Mouse (Mus musculus): ENCODE measurements at regions not wholly inside any gene's neighbourhood (a gene's known extent, or its start where the extent isn't known, plus 50 kb on each side); places are given as distances from the start of the nearest gene placed in this dataset.

- Histone ChIP-seq H3K27ac (no peak overlapping the region), H3K9me3 (no peaks in the 10 kb centered on the region), H3K36me3 (no peaks in the 10 kb centered on the region), H3K4me3 (no peak overlapping the region), H3K9ac (no peak overlapping the region), H3K27me3 (replicated peaks) (no peaks in the 10 kb centered on the region), H3K4me1 (no peaks in the 10 kb centered on the region), H3K4me2 (replicated peaks) (no peak overlapping the region)
- WGBS: 89% methylated on average over 3 of the region's 3 CpGs
- ATAC-seq (ENCODE audit: low FRiP score, low read depth): no peak
Observed at GRCm38 (mm10) chr13:102273818-102274217, 419.5 kb upstream of the Cd180 start.

DNA sequence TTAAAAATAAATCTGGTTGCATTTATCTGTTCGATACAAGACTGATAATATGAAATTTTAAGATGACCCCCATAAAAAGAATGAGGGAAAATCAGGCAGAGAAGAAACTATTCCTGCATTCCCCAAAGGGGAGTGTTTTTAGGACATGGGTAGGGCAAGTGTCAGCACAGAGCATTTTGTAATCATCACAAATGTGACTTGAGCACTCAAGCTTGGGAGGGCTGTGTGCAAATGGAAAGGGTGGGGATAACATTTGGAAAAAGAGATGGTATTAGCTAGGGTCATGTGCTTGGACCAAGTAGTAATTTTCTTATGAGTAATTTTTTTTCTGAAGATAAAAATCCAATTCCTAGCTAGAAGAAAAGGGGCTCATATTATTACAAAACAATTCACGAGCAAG lies 418.1 kb upstream of the Cd180 start:
- WGBS: 92% methylated on average over 2 of the region's 2 CpGs

GRCm38 (mm10) chr13:102276885-102277284 lies 416.5 kb upstream of the Cd180 start:
- no peak overlapping the region for H3K27ac ChIP-seq
- H3K36me3 ChIP-seq: no peaks in the 10 kb centered on the region
- no peak overlapping the region for H3K9ac ChIP-seq
- H3K4me2 ChIP-seq (replicated peaks): no peak overlapping the region
- no peaks in the 10 kb centered on the region for H3K4me1 ChIP-seq
- no peak for ATAC-seq (ENCODE audit: low FRiP score, low read depth)
- H3K27me3 ChIP-seq (replicated peaks): no peaks in the 10 kb centered on the region
- H3K4me3 ChIP-seq: no peak overlapping the region
- no peaks in the 10 kb centered on the region for H3K9me3 ChIP-seq

More for the DNA sequence above, 418.1 kb upstream of the Cd180 start:
- H3K4me1 ChIP-seq: no peaks in the 10 kb centered on the region
- H3K9ac ChIP-seq: no peak overlapping the region
- no peak overlapping the region for H3K4me3 ChIP-seq
- ATAC-seq (ENCODE audit: low FRiP score, low read depth): no peak
- no peaks in the 10 kb centered on the region for H3K9me3 ChIP-seq
- no peaks in the 10 kb centered on the region for H3K27me3 ChIP-seq (replicated peaks)
- H3K4me2 ChIP-seq (replicated peaks): no peak overlapping the region
- no peaks in the 10 kb centered on the region for H3K36me3 ChIP-seq
- no peak overlapping the region for H3K27ac ChIP-seq

DNA sequence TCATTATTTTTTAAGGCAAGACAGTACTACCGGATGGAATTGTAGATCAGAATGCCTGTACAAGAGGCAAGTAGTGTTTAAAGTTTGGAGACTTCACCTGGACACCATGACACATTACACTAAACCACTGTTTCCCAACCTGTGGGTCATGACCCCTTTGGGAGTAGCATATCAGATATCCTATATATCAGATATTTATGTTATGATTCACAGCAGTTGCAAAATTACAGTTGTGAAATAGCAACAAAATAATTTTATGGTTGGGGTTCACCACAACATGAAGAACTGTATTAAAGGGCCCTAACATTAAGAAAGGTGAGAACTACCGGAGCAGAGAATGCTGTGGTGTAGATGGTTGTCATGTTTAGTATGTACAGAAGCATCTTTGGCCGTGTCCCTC lies 413.2 kb upstream of the Cd180 start:
- Histone ChIP-seq H3K4me1 (no peaks in the 10 kb centered on the region), H3K36me3 (no peaks in the 10 kb centered on the region), H3K9me3 (no peaks in the 10 kb centered on the region), H3K4me3 (no peak overlapping the region), H3K27me3 (replicated peaks) (no peaks in the 10 kb centered on the region), H3K9ac (no peak overlapping the region), H3K4me2 (replicated peaks) (no peak overlapping the region), H3K27ac (no peak overlapping the region)
- WGBS: 93% methylated on average over 3 of the region's 3 CpGs
- ATAC-seq (ENCODE audit: low FRiP score, low read depth): no peak

DNA sequence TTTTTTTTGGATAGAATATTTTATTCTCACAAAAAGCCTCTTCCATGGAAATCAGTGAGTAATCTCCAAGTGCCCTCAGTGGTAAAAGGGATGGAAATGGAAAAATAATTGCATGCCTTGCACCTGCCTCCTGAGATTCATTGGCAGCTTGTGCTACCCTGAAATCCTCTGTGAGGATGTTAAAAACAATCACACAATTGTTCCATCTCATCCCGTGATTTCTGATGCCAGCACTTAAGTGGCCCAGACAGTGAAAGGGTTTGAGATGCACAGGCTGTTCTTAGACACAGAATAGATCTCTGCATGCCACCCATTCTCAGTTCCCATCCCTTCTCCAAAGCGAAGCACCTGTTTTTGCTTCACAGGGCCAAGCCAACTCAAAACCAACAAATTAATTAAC lies 398.9 kb upstream of the Cd180 start:
- Histone ChIP-seq H3K36me3 (no peaks in the 10 kb centered on the region), H3K4me3 (no peak overlapping the region), H3K9ac (no peak overlapping the region), H3K27me3 (replicated peaks) (no peaks in the 10 kb centered on the region), H3K27ac (no peak overlapping the region), H3K4me1 (no peaks in the 10 kb centered on the region), H3K4me2 (replicated peaks) (no peak overlapping the region), H3K9me3 (no peaks in the 10 kb centered on the region)
- whole genome bisulfite sequencing: 68% methylated on average over 2 of the region's 2 CpGs
- ATAC-seq (ENCODE audit: low FRiP score, low read depth): no peak

GRCm38 (mm10) chr13:102295079-102295478 lies 398.3 kb upstream of the Cd180 start:
- H3K9ac ChIP-seq: no peak overlapping the region
- no peak overlapping the region for H3K4me3 ChIP-seq
- H3K9me3 ChIP-seq: no peaks in the 10 kb centered on the region
- no peak for ATAC-seq (ENCODE audit: low FRiP score, low read depth)
- no peak overlapping the region for H3K27ac ChIP-seq
- 81% methylated on average over 11 of the region's 11 CpGs for WGBS
- no peak overlapping the region for H3K4me2 ChIP-seq (replicated peaks)
- H3K36me3 ChIP-seq: no peaks in the 10 kb centered on the region
- no peaks in the 10 kb centered on the region for H3K4me1 ChIP-seq
- no peaks in the 10 kb centered on the region for H3K27me3 ChIP-seq (replicated peaks)

DNA sequence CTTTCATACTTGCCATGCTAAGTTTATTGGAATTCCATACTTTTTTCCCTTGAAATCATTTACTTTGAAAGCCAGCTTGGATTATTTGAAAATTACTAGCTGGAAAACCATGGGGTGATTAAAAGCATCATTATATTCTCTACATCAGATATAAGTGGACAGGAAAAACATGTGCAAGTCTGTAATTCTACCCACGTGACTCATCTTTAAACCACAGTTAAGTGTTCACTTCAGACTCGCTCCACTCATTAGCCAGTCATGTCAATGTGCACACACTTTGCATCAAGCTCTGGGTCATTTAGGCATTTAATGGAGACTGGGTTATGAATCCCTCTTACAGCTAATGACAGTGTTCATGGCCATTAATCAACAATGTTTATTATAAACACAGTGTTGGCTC lies 385.4 kb upstream of the Cd180 start:
- Histone ChIP-seq H3K27me3 (replicated peaks) (no peaks in the 10 kb centered on the region), H3K4me1 (no peaks in the 10 kb centered on the region), H3K27ac (no peak overlapping the region), H3K9me3 (no peaks in the 10 kb centered on the region), H3K36me3 (no peaks in the 10 kb centered on the region), H3K4me2 (replicated peaks) (no peak overlapping the region), H3K4me3 (no peak overlapping the region), H3K9ac (no peak overlapping the region)
- WGBS: 76% methylated on average over 2 of the region's 2 CpGs
- no peak for ATAC-seq (ENCODE audit: low FRiP score, low read depth)

- Histone ChIP-seq H3K36me3 (no peaks in the 10 kb centered on the region), H3K9ac (no peak overlapping the region), H3K27ac (no peak overlapping the region), H3K4me1 (no peaks in the 10 kb centered on the region), H3K4me2 (replicated peaks) (no peak overlapping the region), H3K27me3 (replicated peaks) (no peaks in the 10 kb centered on the region), H3K4me3 (no peak overlapping the region), H3K9me3 (no peaks in the 10 kb centered on the region)
- ATAC-seq (ENCODE audit: low FRiP score, low read depth): no peak
- WGBS: 72% methylated on average over 3 of the region's 3 CpGs
Observed at GRCm38 (mm10) chr13:102312096-102312495, 381.3 kb upstream of the Cd180 start.

DNA sequence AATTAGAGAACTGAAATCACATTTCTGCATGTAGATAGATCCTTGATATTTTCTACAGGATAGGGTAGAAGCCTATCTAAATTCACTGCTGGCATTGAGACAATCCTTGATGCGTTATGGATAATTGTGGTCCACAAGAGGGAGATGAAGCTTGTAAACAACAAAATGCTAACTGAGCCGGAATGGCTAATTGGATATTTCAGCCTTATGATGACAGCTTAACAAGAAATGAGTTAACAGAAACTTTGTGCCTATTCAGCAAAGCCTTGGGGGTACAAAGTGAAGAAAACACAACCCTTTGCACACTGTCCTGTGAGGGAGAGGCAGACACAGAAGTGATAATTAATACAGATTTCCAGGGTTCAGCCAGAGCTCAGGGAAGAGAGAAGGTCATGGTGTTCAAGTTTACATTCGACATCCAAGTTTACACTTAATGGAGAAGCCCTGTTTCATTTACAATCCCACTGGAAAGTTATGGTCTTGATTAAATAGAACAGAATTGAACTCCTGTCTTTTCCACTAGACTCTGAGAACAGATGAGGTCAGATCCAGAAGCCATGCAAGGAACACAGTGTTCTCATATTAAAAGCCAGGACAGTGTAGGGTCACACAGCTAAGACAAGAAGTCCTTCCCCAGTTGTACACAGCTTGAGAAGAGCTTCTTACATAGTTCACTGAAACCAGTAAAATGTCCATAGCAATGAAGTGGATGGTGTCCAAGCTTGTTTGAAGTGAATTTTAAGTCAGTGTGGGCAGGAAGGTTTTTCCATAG lies 377.3 kb upstream of the Cd180 start:
- Histone ChIP-seq H3K9ac (no peak overlapping the region), H3K27me3 (replicated peaks) (no peaks in the 10 kb centered on the region), H3K4me3 (no peak overlapping the region), H3K4me1 (no peaks in the 10 kb centered on the region), H3K36me3 (no peaks in the 10 kb centered on the region), H3K27ac (no peak overlapping the region), H3K4me2 (replicated peaks) (no peak overlapping the region), H3K9me3 (no peaks in the 10 kb centered on the region)
- no peak for ATAC-seq (ENCODE audit: low FRiP score, low read depth)
- 87% methylated on average over 3 of the region's 3 CpGs for WGBS

GRCm38 (mm10) chr13:102318891-102319404 lies 374.4 kb upstream of the Cd180 start:
- H3K4me2 ChIP-seq (replicated peaks): no peak overlapping the region
- ATAC-seq (ENCODE audit: low FRiP score, low read depth): no peak
- no peak overlapping the region for H3K4me3 ChIP-seq
- H3K9ac ChIP-seq: no peak overlapping the region
- no peaks in the 10 kb centered on the region for H3K36me3 ChIP-seq
- H3K4me1 ChIP-seq: no peaks in the 10 kb centered on the region
- no peak overlapping the region for H3K27ac ChIP-seq
- H3K27me3 ChIP-seq (replicated peaks): no peaks in the 10 kb centered on the region
- WGBS: 89% methylated on average over 4 of the region's 4 CpGs
- H3K9me3 ChIP-seq: no peaks in the 10 kb centered on the region

DNA sequence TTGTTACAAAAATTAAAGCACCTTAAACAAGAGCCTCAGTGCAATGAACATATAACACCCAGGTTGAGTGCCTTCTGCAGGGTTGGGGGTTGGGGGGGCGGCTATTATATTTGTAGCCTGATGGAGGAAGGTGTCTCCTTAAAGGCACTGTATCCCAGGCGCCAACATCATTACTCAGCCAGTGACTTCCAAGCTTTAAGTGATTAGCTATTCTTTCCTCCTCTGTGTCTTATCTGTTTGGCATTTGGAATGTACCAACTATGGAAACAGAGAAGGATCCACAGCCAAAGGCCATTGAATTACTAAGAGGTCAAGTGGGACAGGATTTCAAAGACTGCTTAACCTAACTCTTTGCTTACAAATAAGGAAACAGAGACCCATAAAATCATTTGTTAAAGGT lies 373.9 kb upstream of the Cd180 start:
- ATAC-seq (ENCODE audit: low FRiP score, low read depth): no peak
- Histone ChIP-seq H3K4me3 (no peak overlapping the region), H3K9ac (no peak overlapping the region), H3K27me3 (replicated peaks) (no peaks in the 10 kb centered on the region), H3K27ac (no peak overlapping the region), H3K4me1 (no peaks in the 10 kb centered on the region), H3K36me3 (no peaks in the 10 kb centered on the region), H3K9me3 (no peaks in the 10 kb centered on the region), H3K4me2 (replicated peaks) (no peak overlapping the region)
- WGBS: 87% methylated on average over 2 of the region's 2 CpGs

DNA sequence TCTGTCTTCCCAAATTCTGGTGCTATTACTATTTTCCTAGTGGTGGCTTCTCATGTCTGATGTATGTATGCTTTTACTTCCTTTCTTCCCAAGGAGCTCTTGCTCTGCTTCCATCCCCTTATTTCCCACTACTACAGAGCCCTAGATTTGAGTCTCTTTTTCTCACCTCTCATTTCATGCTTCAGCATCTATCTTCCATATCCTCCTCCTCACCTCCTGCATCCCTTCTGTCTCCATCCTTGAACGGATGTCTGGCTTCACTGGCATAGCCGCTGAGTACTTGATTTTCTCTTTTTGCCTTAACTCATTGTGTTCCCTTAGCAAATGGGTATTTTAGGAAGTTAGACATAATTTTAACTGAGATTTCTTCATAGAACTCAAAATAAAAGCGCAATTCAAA lies 369.5 kb upstream of the Cd180 start:
- Histone ChIP-seq H3K27me3 (replicated peaks) (no peaks in the 10 kb centered on the region), H3K27ac (no peak overlapping the region), H3K4me3 (no peak overlapping the region), H3K4me1 (no peaks in the 10 kb centered on the region), H3K36me3 (no peaks in the 10 kb centered on the region), H3K9ac (no peak overlapping the region), H3K4me2 (replicated peaks) (no peak overlapping the region), H3K9me3 (no peaks in the 10 kb centered on the region)
- no peak for ATAC-seq (ENCODE audit: low FRiP score, low read depth)
- 93% methylated on average over 3 of the region's 3 CpGs for WGBS

GRCm38 (mm10) chr13:102326003-102326402 lies 367.4 kb upstream of the Cd180 start:
- Histone ChIP-seq H3K9me3 (no peaks in the 10 kb centered on the region), H3K27ac (no peak overlapping the region), H3K9ac (no peak overlapping the region), H3K4me1 (no peaks in the 10 kb centered on the region), H3K27me3 (replicated peaks) (no peaks in the 10 kb centered on the region), H3K4me2 (replicated peaks) (no peak overlapping the region), H3K36me3 (no peaks in the 10 kb centered on the region), H3K4me3 (no peak overlapping the region)
- ATAC-seq (ENCODE audit: low FRiP score, low read depth): no peak
- WGBS: 96% methylated on average over 2 of the region's 2 CpGs
